Mouse (Mus musculus) layer of hippocampus, postnatal 36 days (tissue): ENCODE measurements at regions not wholly inside any gene's neighbourhood (a gene's known extent, or its start where the extent isn't known, plus 50 kb on each side); places are given as distances from the start of the nearest gene placed in this dataset.

Source experiments
- DNase-seq, 2 experiments: peaks; one replicate each; pipeline ENCODE4 v3.0.0; 2022

DNA sequence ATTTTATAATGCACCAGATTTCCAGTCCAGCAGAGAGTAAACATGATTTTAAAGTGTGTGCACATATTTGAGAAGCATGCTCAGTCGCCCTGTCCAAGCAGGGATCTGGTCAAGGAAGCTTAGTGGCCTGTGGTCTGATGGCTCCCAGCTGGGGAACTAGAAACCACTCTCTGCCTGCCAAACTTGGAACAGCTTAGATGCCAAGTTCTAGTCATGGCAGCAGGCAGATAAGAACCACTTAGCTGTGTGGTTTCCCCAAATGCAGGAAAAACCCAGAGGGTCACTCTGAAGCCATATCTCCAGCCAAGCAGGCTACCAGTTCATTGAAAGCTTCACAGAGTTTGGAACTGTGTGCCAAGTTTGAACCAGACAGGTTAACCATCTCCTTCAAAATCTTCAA lies 86.1 kb downstream of the Fam114a2 start:
- DNase-seq, result no peak

- no peak for DNase-seq
Measured at GRCm38 (mm10) chr11:57431886-57432285, 86.5 kb downstream of the Fam114a2 start.

DNA sequence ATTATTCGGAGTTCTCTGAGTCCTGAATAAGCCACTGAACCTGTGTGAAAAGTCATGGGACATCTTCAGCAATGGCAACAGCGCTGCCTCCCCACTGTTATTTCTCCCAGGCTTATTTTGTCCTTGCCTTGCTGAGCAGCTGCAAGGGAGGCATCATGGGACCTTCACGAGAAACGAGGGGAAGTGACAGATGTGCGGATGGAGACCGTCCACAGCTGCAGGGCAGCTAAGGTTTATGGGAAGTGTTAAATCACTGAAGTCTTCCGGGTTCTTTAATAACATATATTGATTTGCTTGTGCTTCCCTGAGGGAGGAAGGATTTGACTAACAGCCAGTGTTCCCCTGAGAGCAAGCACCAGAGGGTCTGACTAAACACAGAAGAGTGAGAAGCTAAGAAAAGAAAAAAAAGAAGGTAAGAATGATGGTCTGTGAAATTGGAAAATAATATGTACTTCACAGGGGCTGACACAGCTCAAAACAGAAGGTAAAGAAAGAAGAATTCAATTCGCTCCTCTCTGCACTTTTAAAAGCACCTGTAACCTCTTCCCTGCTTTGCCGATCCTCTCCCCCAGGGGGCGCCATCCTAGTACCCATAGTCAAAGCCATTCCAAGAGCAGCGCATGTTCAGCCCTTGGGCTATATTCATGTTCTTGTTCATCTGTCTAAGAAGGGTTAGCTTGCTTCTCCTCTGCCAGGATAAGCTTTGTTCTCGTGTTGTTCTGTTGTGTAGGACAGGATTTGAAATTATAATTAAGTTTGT lies 92.2 kb downstream of the Fam114a2 start:
- no peak for DNase-seq

GRCm38 (mm10) chr11:57419416-57419815 lies 99.0 kb downstream of the Fam114a2 start:
- no peak for DNase-seq

- no peak for DNase-seq
Measured at GRCm38 (mm10) chr11:57416011-57416410, 102.4 kb downstream of the Fam114a2 start.

- no peak for DNase-seq
Measured at GRCm38 (mm10) chr11:57415167-57415566, 103.2 kb downstream of the Fam114a2 start.

DNA sequence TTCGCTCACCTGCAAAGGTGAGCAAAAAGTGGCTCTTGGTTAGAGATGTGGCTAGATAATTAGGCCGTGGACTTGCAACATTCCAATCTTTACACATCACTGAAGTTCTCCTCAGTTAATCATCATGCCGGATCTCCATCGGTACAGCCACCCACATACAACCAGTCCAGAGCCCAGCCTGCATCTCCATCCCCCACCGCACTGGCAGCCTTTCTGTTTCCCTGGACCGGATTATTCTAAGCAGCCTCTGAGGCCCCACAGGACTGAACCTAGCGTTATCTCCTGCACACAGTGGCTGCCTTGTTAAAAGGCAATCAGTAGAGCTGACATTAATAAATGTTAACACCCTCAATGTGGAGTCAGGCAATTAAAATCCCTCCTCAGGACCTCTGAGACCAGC lies 103.7 kb downstream of the Fam114a2 start:
- DNase-seq, result peak; percentile 52 to 61

DNA sequence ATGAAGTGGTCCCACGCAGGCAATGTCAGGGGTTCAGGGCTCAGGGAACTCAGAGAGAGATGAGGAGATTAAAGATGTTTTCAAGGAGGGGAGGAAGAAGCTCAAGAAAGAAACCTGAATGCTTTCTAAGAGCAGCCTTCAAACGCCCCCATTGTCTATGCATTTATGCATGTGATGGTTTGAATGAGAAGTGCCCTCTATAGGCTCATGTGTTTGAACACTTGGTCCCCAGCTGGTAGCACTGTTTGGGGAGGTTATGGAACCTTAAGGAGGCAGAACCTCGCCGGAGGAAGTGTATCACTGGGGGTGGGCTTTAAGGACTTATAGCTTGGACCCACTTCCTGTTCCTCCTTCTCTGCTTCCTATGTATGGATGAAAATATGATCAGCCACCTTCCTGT lies 105.1 kb downstream of the Fam114a2 start:
- DNase-seq, result no peak

GRCm38 (mm10) chr11:57412766-57413165 lies 105.7 kb downstream of the Fam114a2 start:
- peak; percentile 67 to 70 for DNase-seq

GRCm38 (mm10) chr11:57404172-57404571 lies 114.2 kb downstream of the Fam114a2 start:
- DNase-seq, result no peak

- DNase-seq, result no peak
Measured at GRCm38 (mm10) chr11:57401610-57402009, 116.8 kb downstream of the Fam114a2 start.

DNA sequence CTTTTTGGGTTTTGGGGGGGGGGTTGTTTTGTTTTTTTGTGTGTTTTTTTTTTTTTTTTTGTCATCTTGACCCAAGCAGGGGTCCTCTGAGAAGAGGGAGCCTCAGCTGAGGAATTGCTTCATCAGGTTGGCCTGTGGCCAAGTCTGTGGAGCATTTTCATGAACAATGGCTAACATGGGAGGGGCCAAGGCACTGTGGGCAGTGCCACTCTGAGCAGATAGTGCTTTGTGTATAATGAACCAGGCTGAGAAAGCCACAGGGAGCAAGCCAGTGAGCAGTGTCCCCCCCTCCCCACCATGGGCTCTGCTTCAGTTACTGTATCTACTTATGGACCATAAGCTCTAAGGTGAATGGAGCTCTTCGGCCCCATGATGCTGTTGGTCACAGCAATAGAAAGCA lies 119.1 kb downstream of the Fam114a2 start:
- no peak for DNase-seq

GRCm38 (mm10) chr11:57396429-57396828 lies 122.0 kb downstream of the Fam114a2 start:
- no peak for DNase-seq

DNA sequence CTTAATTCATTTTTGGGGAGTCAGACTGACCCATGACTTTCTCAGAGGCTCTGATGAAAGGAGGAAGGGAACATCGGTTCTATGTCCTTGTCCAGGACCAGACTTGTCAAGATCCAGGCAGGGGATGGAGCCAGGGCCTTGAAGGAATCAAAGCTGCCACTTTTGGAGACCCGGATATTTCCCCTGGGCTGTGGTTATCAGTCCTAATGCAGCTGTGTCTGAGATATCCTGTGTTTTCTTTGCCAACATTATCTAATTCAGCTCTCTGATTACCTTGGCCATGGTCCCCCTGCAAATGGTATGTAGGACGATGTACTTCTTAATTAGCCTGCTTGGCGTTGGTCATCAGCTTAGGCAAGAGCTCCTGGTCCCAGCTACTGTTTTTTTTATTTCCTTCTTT lies 127.6 kb downstream of the Fam114a2 start:
- no peak for DNase-seq
